Mouse (Mus musculus) liver, embryonic 14.5 days (tissue): ENCODE measurements at regions not wholly inside any gene's neighbourhood (a gene's known extent, or its start where the extent isn't known, plus 50 kb on each side); places are given as distances from the start of the nearest gene placed in this dataset.

Experiments
- ATAC-seq: fragments of 200-750 bp; cut with Nextera tagmentation; 2 replicates; pipeline ENCODE4 v1.8.0; 2017; ENCODE audit warnings: moderate number of reproducible peaks, mild to moderate bottlenecking, moderate library complexity; ENCODE audit not compliant: insufficient read depth
- DNase-seq, 3 experiments: peaks; one replicate each; pipeline ENCODE4 v3.0.0-alpha.2; 2012 to 2013; ENCODE audit warnings: low read depth in 3 of 3, low spot score in 3 of 3
- H3K27ac ChIP-seq: fragments of 300-500 bp; sonication (generic); 2 replicates; pipeline ENCODE4 v1.5.1; 2014; ENCODE audit warnings: moderate library complexity, mild to moderate bottlenecking, control low read depth, inconsistent platforms
- H3K27me3 ChIP-seq: fragments of 300-500 bp; sonication (generic); 2 replicates; pipeline ENCODE4 v1.6.1; 2014; ENCODE audit warnings: mild to moderate bottlenecking, low read length, moderate library complexity; ENCODE audit not compliant: control insufficient read depth, insufficient read depth
- H3K36me3 ChIP-seq: fragments of 300-500 bp; sonication (generic); replicated peaks from 2 replicates; pipeline ENCODE4 v1.6.1; 2014; ENCODE audit warnings: low read depth; ENCODE audit not compliant: control insufficient read depth, insufficient read depth
- H3K4me1 ChIP-seq, 2 experiments: fragments of 200-500 bp in 1 of 2; fragments of 300-500 bp in 1 of 2; sonication (generic) in 1 of 2; replicated peaks; 2 replicates each; pipeline ENCODE4 v1.6.1; 2012 to 2014; ENCODE audit warnings: antibody characterized with exemption in 1 of 2, inconsistent platforms in 1 of 2, low read length in 1 of 2; ENCODE audit not compliant: control insufficient read depth in 2 of 2, insufficient read depth in 2 of 2
- H3K4me2 ChIP-seq: fragments of 300-500 bp; sonication (generic); 2 replicates; pipeline ENCODE4 v1.6.1; 2014; ENCODE audit warnings: low read depth, mild to moderate bottlenecking, control low read depth, moderate library complexity
- H3K4me3 ChIP-seq, 2 experiments: fragments of 200-500 bp in 1 of 2; fragments of 300-500 bp in 1 of 2; sonication (generic) in 1 of 2; 2 replicates each; pipeline ENCODE4 v1.5.1; 2012 to 2014; ENCODE audit warnings: low read depth in 2 of 2, low read length in 2 of 2, mild to moderate bottlenecking in 2 of 2, control low read depth in 1 of 2, inconsistent platforms in 1 of 2, moderate library complexity in 1 of 2; ENCODE audit not compliant: insufficient read depth in 1 of 2
- H3K9ac ChIP-seq: fragments of 300-500 bp; sonication (generic); replicated peaks from 2 replicates; pipeline ENCODE4 v1.6.1; 2014; ENCODE audit warnings: mild to moderate bottlenecking, control low read depth, moderate library complexity
- H3K9me3 ChIP-seq: fragments of 300-500 bp; sonication (generic); 2 replicates; pipeline ENCODE4 v1.6.1; 2016; ENCODE audit warnings: low read length, mixed read lengths; ENCODE audit not compliant: control insufficient read depth
- CTCF ChIP-seq: IDR thresholded peaks from 2 replicates; pipeline ENCODE4 v1.5.1; 2016; ENCODE audit warnings: antibody characterized with exemption, low read depth, control low read depth
- EP300 ChIP-seq: IDR thresholded peaks from 2 replicates; pipeline ENCODE4 v1.6.1; 2016; ENCODE audit warnings: antibody characterized with exemption, low read depth
- WGBS: fragments of 180-500 bp; shearing (Covaris S2); extraction: QIAGEN DNeasy Blood & Tissue Kit; methylation state at CpG from one replicate; pipeline ENCODE4 v1.1.7; 2014; ENCODE audit not compliant: insufficient replicate concordance; 5-methylcytosine and 5-hydroxymethylcytosine counted together

DNA sequence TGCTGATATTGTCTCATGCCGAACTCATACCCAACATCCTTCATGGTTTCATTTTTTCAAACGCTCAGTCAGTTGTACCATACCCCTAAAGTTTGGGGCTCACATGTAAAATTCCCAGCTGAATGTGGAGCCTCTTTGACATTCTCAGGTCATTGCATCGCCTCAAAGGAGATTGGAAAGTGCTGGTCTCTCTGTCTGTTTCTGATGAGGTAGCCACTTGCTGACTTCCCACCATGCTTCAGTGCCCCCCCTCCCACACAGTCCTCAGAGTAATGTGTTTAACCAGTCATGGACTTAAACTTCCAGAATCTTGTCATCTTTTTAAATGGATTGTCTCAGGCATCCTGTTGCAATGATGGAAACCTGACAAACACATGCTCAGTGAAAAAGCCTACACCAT lies 220.9 kb upstream of the Cxxc4 start:
- Histone ChIP-seq H3K9ac (no peak overlapping the region), H3K9me3 (no peaks in the 10 kb centered on the region), H3K4me2 (no peak overlapping the region), H3K27me3 (no peaks in the 10 kb centered on the region), H3K27ac (no peak overlapping the region), H3K36me3 (no peaks in the 10 kb centered on the region), H3K4me1 (no peaks in the 10 kb centered on the region), H3K4me3 (no peak overlapping the region)
- DNase-seq (no peak), ATAC-seq (no peak)
- 54% methylated on average over 3 of the region's 3 CpGs for WGBS
- TF ChIP-seq EP300 (no peak), CTCF (no peak)

DNA sequence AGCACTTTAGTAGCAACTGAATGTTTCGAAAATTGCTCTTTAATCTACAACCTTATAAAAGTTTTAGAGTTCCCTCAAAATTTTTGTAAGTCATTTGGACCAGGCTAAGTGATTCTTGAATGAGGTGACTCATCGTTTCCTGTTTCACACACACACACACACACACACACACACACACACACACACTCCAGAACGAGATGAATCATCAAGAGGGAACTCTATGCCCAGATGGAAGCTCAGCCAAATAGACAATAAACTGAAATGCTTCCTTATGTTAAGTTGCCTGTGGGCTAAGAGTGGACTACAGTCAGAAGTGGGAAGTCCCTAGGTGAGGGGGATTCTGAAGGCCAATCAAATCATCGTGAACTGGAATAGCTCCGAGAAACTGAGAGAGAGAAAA lies 202.4 kb upstream of the Cxxc4 start:
- Histone ChIP-seq H3K4me3 (no peak overlapping the region), H3K9me3 (no peaks in the 10 kb centered on the region), H3K4me1 (no peaks in the 10 kb centered on the region), H3K27ac (no peak overlapping the region), H3K36me3 (no peaks in the 10 kb centered on the region), H3K9ac (no peak overlapping the region), H3K4me2 (no peak overlapping the region), H3K27me3 (no peaks in the 10 kb centered on the region)
- no peak for ATAC-seq
- TF ChIP-seq CTCF (no peak), EP300 (no peak)
- 53% methylated on average over 5 of the region's 5 CpGs for WGBS
- no peak for DNase-seq

DNA sequence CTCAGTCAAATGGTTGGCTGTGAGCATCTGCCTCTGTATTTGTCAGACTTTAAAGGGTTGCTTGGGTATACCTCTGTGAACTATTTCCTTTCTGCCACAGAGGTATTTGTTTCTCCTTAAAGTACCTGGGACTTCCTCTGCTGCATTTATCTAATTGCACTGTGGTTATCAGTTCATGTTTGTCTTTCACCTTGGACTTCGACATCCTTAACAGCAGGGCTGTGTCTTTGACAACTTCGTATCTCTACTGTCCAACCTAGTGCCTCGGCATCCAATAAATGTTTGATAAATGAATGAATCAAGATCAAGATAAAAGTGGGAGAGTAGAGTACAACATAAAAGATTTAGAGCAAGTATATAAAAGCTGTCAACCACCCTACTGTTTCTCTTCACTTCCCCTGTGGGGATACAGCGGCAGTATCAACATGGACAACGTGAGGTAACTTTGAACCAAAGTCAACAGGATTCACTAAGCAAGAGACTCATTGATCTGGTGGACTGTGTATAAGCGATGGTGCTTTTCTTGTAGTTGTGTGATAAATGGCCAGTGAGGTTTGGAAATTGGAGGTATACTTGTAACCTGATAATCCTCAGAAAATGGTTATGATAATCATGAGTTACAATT lies 199.9 kb upstream of the Cxxc4 start:
- 61% methylated on average over 6 of the region's 6 CpGs for WGBS
- ATAC-seq: no peak
- H3K27ac ChIP-seq: no peak overlapping the region

DNA sequence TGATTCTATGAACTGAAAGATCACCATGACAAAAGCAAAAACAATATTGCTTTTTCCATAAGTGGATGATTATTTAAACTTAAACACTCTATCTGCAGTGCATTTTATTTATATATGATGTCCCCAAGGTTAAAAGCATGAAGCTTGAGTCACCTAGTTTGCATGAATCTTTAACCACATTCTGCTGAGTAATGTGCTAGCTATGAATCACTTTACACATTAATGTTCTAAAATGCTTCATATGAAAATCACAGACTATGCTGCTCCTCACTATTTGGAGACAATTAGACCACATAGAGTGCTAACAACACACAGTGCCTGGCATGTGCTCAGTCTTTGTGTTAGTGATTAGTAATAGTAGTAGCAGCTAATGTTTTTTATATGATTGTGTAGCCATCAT lies 185.6 kb upstream of the Cxxc4 start:
- no peaks in the 10 kb centered on the region for H3K9me3 ChIP-seq
- H3K36me3 ChIP-seq: no peaks in the 10 kb centered on the region
- no peak overlapping the region for H3K4me2 ChIP-seq
- DNase-seq: no peak
- no peak overlapping the region for H3K27ac ChIP-seq
- H3K9ac ChIP-seq: no peak overlapping the region
- no peaks in the 10 kb centered on the region for H3K27me3 ChIP-seq
- no peaks in the 10 kb centered on the region for H3K4me1 ChIP-seq
- no peak overlapping the region for H3K4me3 ChIP-seq
- TF ChIP-seq CTCF: no peak
- no peak for TF ChIP-seq EP300
- ATAC-seq: no peak

More for the DNA sequence above, 199.9 kb upstream of the Cxxc4 start:
- DNase-seq: no peak
- Histone ChIP-seq H3K9ac (no peak overlapping the region), H3K27me3 (no peaks in the 10 kb centered on the region), H3K36me3 (no peaks in the 10 kb centered on the region), H3K9me3 (no peaks in the 10 kb centered on the region), H3K4me1 (no peaks in the 10 kb centered on the region), H3K4me3 (no peak overlapping the region), H3K4me2 (no peak overlapping the region)
- TF ChIP-seq EP300 (no peak), CTCF (no peak)

DNA sequence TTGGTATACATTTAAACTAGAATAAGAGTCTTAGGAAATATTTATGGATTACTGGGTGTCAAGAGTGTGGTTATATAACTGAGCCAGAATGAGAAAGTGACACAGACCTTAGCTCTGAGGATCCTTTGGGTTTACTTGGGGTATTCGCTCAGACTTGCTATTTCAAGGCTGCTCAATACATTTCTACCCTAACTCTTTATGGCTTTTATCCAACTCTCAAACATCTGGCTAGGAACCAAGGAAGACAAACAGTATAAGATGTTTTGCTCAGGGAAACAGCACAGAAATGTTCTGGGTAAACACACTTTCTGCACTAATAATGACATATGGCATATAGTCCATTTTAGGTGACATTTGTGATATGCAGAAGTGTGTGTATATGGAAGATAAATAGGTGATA lies 153.8 kb upstream of the Cxxc4 start:
- Histone ChIP-seq H3K9ac (no peak overlapping the region), H3K9me3 (no peaks in the 10 kb centered on the region), H3K36me3 (no peaks in the 10 kb centered on the region), H3K4me1 (no peaks in the 10 kb centered on the region), H3K27me3 (no peaks in the 10 kb centered on the region), H3K4me3 (no peak overlapping the region), H3K27ac (no peak overlapping the region), H3K4me2 (no peak overlapping the region)
- no peak for TF ChIP-seq CTCF
- no peak for TF ChIP-seq EP300
- WGBS: 63% methylated on average over 1 of the region's 1 CpGs
- ATAC-seq (no peak), DNase-seq (no peak)
